13 mouse cellular contexts compared by ENCODE assay signal in genomic region chr11:75340076-75340475, GRCm38 (mm10). TPM values are rescaled to one million over a fixed set of nuclear protein-coding genes. Genes with fewer than 3 reads are reported as not detected.
DNase-seq lines count a peak whose midpoint lies in the region; ATAC-seq lines count a peak whose summit lies in the region.
"Had no signal": no experiment of that assay in that cellular context is flagged by ENCODE, and none has a peak within 500 bp of the region (broad histone marks: within the 10 kb centered on the region; RNA-seq: fewer than 3 reads in every experiment).

No protein-coding gene starts in this region.

- 84% methylated on average over 14 of the region's 14 CpGs for WGBS in heart, embryonic 11.5 days (ENCODE audit: insufficient replicate concordance)

- H3K4me2 ChIP-seq in heart, embryonic 11.5 days: no peak overlapping the region
- H3K4me2 ChIP-seq: embryonic facial prominence, embryonic 12.5 days; limb, embryonic 15.5 days had no signal

- ATAC-seq in heart, embryonic 11.5 days (replicated peaks; ENCODE audit: insufficient number of reproducible peaks, low FRiP score, low TSS enrichment): no peak
- ATAC-seq in monocyte, adult 5-6 weeks (replicated peaks; ENCODE audit: insufficient number of reproducible peaks, low FRiP score, low TSS enrichment, poor library complexity, severe bottlenecking): no peak

- H3K4me1 ChIP-seq in heart, embryonic 11.5 days (ENCODE audit: control insufficient read depth, insufficient read depth, low read length): peaks cover 7% of the 10 kb centered on the region
- H3K4me1 ChIP-seq: embryonic facial prominence, embryonic 12.5 days; limb, embryonic 15.5 days had no signal

- H3K27me3 ChIP-seq in heart, embryonic 11.5 days (ENCODE audit: control insufficient read depth, insufficient read depth, low read length): no peaks in the 10 kb centered on the region
- H3K27me3 ChIP-seq: embryonic facial prominence, embryonic 12.5 days; limb, embryonic 15.5 days had no signal

- no peak overlapping the region for H3K4me3 ChIP-seq in heart, embryonic 11.5 days (ENCODE audit: low read depth, low read length)
- H3K4me3 ChIP-seq: embryonic facial prominence, embryonic 12.5 days; forebrain, embryonic 10.5 days; limb, embryonic 15.5 days had no signal

- peak; percentile 29 for DNase-seq in heart, postnatal 4 days
- DNase-seq in lung, postnatal 10 days: peak; percentile 32
- no peak for DNase-seq in lung, postnatal 14 days
- peak; percentile 30 for DNase-seq in ZHBTc4 (ENCODE audit: low read depth, low spot score)
- peak; percentile 57 for DNase-seq in kidney, adult 9 months
- DNase-seq: adrenal gland, adult 8-10 months; cerebellum, postnatal 36 days had no signal

- H3K9me3 ChIP-seq in heart, embryonic 11.5 days (replicated peaks; ENCODE audit: control insufficient read depth, low read length): no peaks in the 10 kb centered on the region
- H3K9me3 ChIP-seq: embryonic facial prominence, embryonic 12.5 days; forebrain, embryonic 10.5 days; limb, embryonic 15.5 days had no signal

- no peak overlapping the region for H3K27ac ChIP-seq in heart, embryonic 11.5 days (ENCODE audit: low read depth, low read length)
- H3K27ac ChIP-seq: embryonic facial prominence, embryonic 12.5 days; forebrain, embryonic 10.5 days; limb, embryonic 15.5 days; macrophage had no signal

- no peak overlapping the region for H3K9ac ChIP-seq in heart, embryonic 11.5 days (ENCODE audit: low read depth, low read length)
- H3K9ac ChIP-seq: embryonic facial prominence, embryonic 12.5 days; limb, embryonic 15.5 days had no signal

- peaks cover 21% of the 10 kb centered on the region for H3K36me3 ChIP-seq in heart, embryonic 11.5 days (ENCODE audit: control insufficient read depth, insufficient read depth, low read length)

RNA-seq across cellular contexts. Expression of gene Rpa1, which starts 8.0 kb away (rescaled TPM):
- total RNA-seq in heart, postnatal 4 days (2021): 100 to 1,000 TPM; 109 to 114 TPM
- polyA plus RNA-seq in heart, embryonic 11.5 days (2014; fragmentation: Nextera tagmentation; extraction: Ambion mirVana): 96.3 and 103 TPM in 2 replicates
- 80.4 to 103 TPM (median 85.0 TPM) in 3 replicates for total RNA-seq in monocyte, adult 5-6 weeks (2017)

RNA-seq across cellular contexts. Expression of gene Smyd4, which starts 8.2 kb away (rescaled TPM):
- 1 to 10 TPM; 6.4 to 8.5 TPM for total RNA-seq in heart, postnatal 4 days (2021)
- 12.3 and 14.7 TPM in 2 replicates for polyA plus RNA-seq in heart, embryonic 11.5 days (2014; fragmentation: Nextera tagmentation; extraction: Ambion mirVana)
- total RNA-seq in monocyte, adult 5-6 weeks (2017): 11.4 to 20.4 TPM (median 12.6 TPM) in 3 replicates
